Mouse (Mus musculus): ENCODE data around the gene H2-Q6. TPM values are rescaled to one million over a fixed set of nuclear protein-coding genes. Genes with fewer than 3 reads are reported as not detected.
"Not testable (repeated sequence)": the region's sequence is repeated elsewhere in the genome, so short reads cannot be mapped to it uniquely, and the experiment has no call there.

H2-Q6 gene
- total RNA-seq (2021), result 10 to 100 TPM in 1 of 2 experiments, 1 to 10 TPM in 1; 5.0 to 33.9 TPM
- long read RNA-seq, experiment 1, partial matches to known transcripts, result 2 of 25 reads
- long read RNA-seq, experiment 1, other reads (novel, unspliced or antisense), result 19 of 25 reads
- long read RNA-seq, experiment 2, partial matches to known transcripts, result 3 of 15 reads
- long read RNA-seq, experiment 2, other reads (novel, unspliced or antisense), result 12 of 15 reads

GRCm38 (mm10) chr17:35424624-35425416 lies at the start of gene H2-Q6:
Gene H2-Q6, plus strand, starts transcription at chr17:35424850.
- peak; percentile 54 to 68 for DNase-seq (ENCODE audit: low spot score in 2 of 2)

- DNase-seq (ENCODE audit: low spot score in 2 of 2), result peak; percentile 88 to 93
Observed at GRCm38 (mm10) chr17:35379369-35379728, 45.3 kb upstream of the H2-Q6 start, which contains the start of gene H2-Q4. Gene H2-Q4, plus strand, starts transcription at chr17:35379617.

- peak; percentile 47 to 57 for DNase-seq (ENCODE audit: low spot score in 2 of 2)
Observed at GRCm38 (mm10) chr17:35379729-35380451, 44.8 kb upstream of the H2-Q6 start.

- DNase-seq (ENCODE audit: low spot score in 2 of 2), result peak; percentile 37 to 48
Observed at GRCm38 (mm10) chr17:35389796-35390195, 34.9 kb upstream of the H2-Q6 start.

- not testable (repeated sequence) for DNase-seq (ENCODE audit: low spot score in 2 of 2)
Observed at GRCm38 (mm10) chr17:35392671-35393070, 32.0 kb upstream of the H2-Q6 start.

GRCm38 (mm10) chr17:35393864-35394800 lies 30.5 kb upstream of the H2-Q6 start:
- DNase-seq (ENCODE audit: low spot score in 2 of 2), result not testable (repeated sequence)

GRCm38 (mm10) chr17:35396956-35397355 lies 27.7 kb upstream of the H2-Q6 start:
- not testable (repeated sequence) for DNase-seq (ENCODE audit: low spot score in 2 of 2)

GRCm38 (mm10) chr17:35413057-35413456 lies 11.6 kb upstream of the H2-Q6 start:
- not testable (repeated sequence) for DNase-seq (ENCODE audit: low spot score in 2 of 2)

- DNase-seq (ENCODE audit: low spot score in 2 of 2), result not testable (repeated sequence)
Observed at GRCm38 (mm10) chr17:35415273-35416129, 9.1 kb upstream of the H2-Q6 start.

- DNase-seq (ENCODE audit: low spot score in 2 of 2), result no peak
Observed at GRCm38 (mm10) chr17:35418772-35419171, 5.9 kb upstream of the H2-Q6 start.

- DNase-seq (ENCODE audit: low spot score in 2 of 2), result not testable (repeated sequence)
Observed at GRCm38 (mm10) chr17:35419564-35419963, 5.1 kb upstream of the H2-Q6 start.

GRCm38 (mm10) chr17:35420206-35420810 lies 4.3 kb upstream of the H2-Q6 start:
- peak in 1 of 2 experiments; percentile 42 for DNase-seq (ENCODE audit: low spot score in 2 of 2)

- DNase-seq (ENCODE audit: low spot score in 2 of 2), result not testable (repeated sequence)
Observed at GRCm38 (mm10) chr17:35421331-35421730, 3.3 kb upstream of the H2-Q6 start.

- DNase-seq (ENCODE audit: low spot score in 2 of 2), result not testable (repeated sequence)
Observed at GRCm38 (mm10) chr17:35422360-35422759, 2.3 kb upstream of the H2-Q6 start.

GRCm38 (mm10) chr17:35423131-35423810 lies 1.4 kb upstream of the H2-Q6 start:
- peak in 1 of 2 experiments; percentile 16 for DNase-seq (ENCODE audit: low spot score in 2 of 2)

GRCm38 (mm10) chr17:35424106-35424505 lies 544 bp upstream of the H2-Q6 start:
- peak in 1 of 2 experiments; percentile 16 for DNase-seq (ENCODE audit: low spot score in 2 of 2)

GRCm38 (mm10) chr17:35425474-35425873 lies 824 bp downstream of the H2-Q6 start:
- peak in 1 of 2 experiments; percentile 28 for DNase-seq (ENCODE audit: low spot score in 2 of 2)

GRCm38 (mm10) chr17:35428883-35429282 lies 4.2 kb downstream of the H2-Q6 start:
- not testable (repeated sequence) for DNase-seq (ENCODE audit: low spot score in 2 of 2)

Measured in adrenal gland, adult 18-20 months (tissue).